Mouse (Mus musculus): ENCODE measurements around the gene Tyw3. TPM values are rescaled to one million over a fixed set of nuclear protein-coding genes. Genes with fewer than 3 reads are reported as not detected.
A peak's percentile ranks its signal among the peaks of the same experiment; 100 is the strongest.

Tyw3 gene
- polyA plus RNA-seq, 1 experiment from 2014 or later, result 11.5 TPM

DNA sequence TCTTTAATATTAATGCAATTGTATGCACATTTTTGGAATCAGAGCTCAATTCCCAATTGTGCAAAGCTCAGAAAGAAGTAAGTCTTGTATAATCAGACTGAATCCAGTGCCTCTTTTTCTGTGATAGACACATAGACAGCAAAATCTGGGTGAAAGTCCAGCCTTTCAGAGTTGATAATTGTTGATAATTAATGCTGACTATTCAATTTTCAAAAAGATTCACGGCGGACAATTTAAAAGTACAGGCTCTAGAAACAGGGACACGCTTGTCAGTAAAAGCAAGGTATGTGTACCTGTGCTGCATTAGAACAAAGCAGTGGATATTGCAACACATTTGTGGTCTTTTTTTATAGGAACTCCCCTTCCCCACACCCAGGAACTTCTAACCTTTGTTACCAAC is 34.7 kb downstream of the Tyw3 start:
- 92% methylated on average over 3 of the region's 3 CpGs for WGBS
- H3K4me2 ChIP-seq, result no peak overlapping the region

GRCm38 (mm10) chr3:154551035-154551411 is 45.9 kb downstream of the Tyw3 start:
- Histone ChIP-seq H3K4me1 (0 out of 2 replicates have a peak, but pooled peaks cover 4% of the 10 kb centered on the region), H3K4me3 (replicated peaks) (no peak overlapping the region), H3K36me3 (no peaks in the 10 kb centered on the region), H3K9me3 (no peaks in the 10 kb centered on the region), H3K9ac (no peak overlapping the region), H3K4me2 (no peak overlapping the region), H3K27me3 (replicated peaks) (peaks cover 4% of the 10 kb centered on the region; the same call in 1 of the 2 replicates), H3K27ac (no peak overlapping the region)
- WGBS, result 51% methylated on average over 5 of the region's 5 CpGs
- no peak for ATAC-seq (ENCODE audit: insufficient read depth, low FRiP score, low read depth)

More for the DNA sequence above, 34.7 kb downstream of the Tyw3 start:
- H3K9ac ChIP-seq, result no peak overlapping the region
- no peak for ATAC-seq (ENCODE audit: insufficient read depth, low FRiP score, low read depth)
- H3K9me3 ChIP-seq, result no peaks in the 10 kb centered on the region
- 0 out of 2 replicates have a peak, but pooled peaks cover 4% of the 10 kb centered on the region for H3K27me3 ChIP-seq (replicated peaks)
- no peak overlapping the region for H3K4me3 ChIP-seq (replicated peaks)
- no peaks in the 10 kb centered on the region for H3K4me1 ChIP-seq
- H3K27ac ChIP-seq, result no peak overlapping the region
- no peaks in the 10 kb centered on the region for H3K36me3 ChIP-seq

DNA sequence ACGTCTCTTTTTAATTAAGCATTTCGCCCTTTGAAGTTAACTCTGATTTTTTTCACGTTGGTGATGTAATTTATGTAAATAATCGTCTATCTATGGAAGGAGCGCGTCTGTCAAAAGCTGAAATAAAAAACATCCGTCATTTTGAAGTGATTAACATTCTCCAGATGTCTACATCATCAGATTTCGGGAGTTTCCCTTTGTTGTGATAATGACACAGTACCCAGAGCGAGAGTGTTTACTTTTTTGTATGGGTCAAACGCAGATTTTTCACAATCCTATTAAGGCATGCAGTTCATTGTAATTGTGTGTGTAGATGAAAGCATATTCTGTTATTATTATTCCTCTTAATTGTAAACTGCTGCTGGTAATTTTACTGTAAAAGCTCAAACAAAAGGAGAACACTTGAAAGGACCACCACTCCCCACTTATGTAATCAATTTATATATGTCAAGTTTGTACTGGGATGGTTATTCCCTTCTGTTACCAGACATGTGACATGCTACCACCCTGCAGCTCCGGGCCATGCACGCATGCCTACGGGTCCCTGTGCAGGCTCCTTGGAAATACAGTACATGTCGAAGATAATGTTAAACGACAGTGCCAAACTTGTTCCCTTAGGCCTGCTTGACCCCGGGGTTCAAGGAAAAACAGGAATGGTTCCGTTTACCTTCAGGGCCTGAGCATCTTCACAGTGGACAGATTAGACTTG is 46.4 kb downstream of the Tyw3 start:
- no peak for ATAC-seq (ENCODE audit: insufficient read depth, low FRiP score, low read depth)
- Histone ChIP-seq H3K36me3 (no peaks in the 10 kb centered on the region), H3K27me3 (replicated peaks) (peaks cover 4% of the 10 kb centered on the region; the same call in 1 of the 2 replicates), H3K4me3 (replicated peaks) (no peak overlapping the region), H3K9ac (no peak overlapping the region), H3K4me2 (no peak overlapping the region), H3K4me1 (0 out of 2 replicates have a peak, but pooled peaks cover 4% of the 10 kb centered on the region), H3K27ac (no peak overlapping the region), H3K9me3 (no peaks in the 10 kb centered on the region)
- WGBS, result 46% methylated on average over 17 of the region's 17 CpGs

- Histone ChIP-seq H3K9ac (no peak overlapping the region), H3K4me3 (replicated peaks) (no peak overlapping the region), H3K4me1 (0 out of 2 replicates have a peak, but pooled peaks cover 4% of the 10 kb centered on the region), H3K9me3 (no peaks in the 10 kb centered on the region), H3K4me2 (no peak overlapping the region), H3K27me3 (replicated peaks) (peaks cover 4% of the 10 kb centered on the region; the same call in 1 of the 2 replicates), H3K27ac (no peak overlapping the region), H3K36me3 (no peaks in the 10 kb centered on the region)
- 13% methylated on average over 8 of the region's 8 CpGs for WGBS
- no peak for ATAC-seq (ENCODE audit: insufficient read depth, low FRiP score, low read depth)
Measured at GRCm38 (mm10) chr3:154548868-154549301, 48.0 kb downstream of the Tyw3 start.

DNA sequence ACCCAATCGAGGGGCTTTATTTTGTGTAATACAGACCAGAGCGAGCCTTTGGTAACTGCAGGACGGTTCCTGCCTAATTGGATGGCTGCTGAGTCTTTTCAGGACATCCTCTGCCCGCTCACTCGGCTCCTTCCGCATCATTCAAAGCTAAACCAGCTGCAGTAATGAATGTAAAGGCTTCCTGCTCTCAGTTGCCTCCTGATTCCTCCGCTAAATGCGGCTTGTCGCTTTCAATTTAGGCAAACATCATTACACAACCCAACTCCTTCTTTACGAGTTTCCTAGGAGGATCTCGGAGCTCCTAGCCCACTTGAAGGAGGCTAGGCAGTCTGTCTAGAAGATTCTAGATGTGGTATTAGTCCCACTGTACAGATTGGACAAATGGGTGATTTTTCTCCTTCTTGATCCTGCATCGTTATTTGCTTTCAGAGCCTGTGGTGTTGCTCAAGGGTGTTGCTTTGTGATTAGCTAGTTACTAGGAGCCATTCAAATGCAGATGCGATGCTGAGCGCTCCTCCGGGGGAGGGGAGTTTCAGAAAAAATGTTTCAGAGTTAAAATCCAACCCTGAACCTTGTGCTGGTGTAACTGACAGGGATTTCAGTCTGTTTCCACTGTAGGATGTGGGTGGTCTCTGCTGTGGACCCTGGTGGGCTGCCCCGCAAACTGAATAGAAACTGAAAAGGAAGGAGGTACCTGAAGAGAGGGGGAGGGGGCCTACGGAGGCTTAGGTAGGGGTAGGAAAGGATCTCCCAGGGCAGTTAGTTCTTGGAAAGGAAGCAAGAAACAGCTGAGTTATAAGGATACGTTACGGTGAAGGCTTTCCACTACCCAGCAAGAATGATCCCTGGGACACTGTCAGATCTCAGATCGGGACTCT is 49.1 kb downstream of the Tyw3 start:
- Histone ChIP-seq H3K4me2 (no peak overlapping the region), H3K4me1 (0 out of 2 replicates have a peak, but pooled peaks cover 4% of the 10 kb centered on the region), H3K36me3 (no peaks in the 10 kb centered on the region), H3K9ac (no peak overlapping the region), H3K27me3 (replicated peaks) (peaks cover 4% of the 10 kb centered on the region; the same call in 1 of the 2 replicates), H3K27ac (no peak overlapping the region), H3K4me3 (replicated peaks) (no peak overlapping the region), H3K9me3 (no peaks in the 10 kb centered on the region)
- WGBS, result 15% methylated on average over 20 of the region's 20 CpGs
- no peak for ATAC-seq (ENCODE audit: insufficient read depth, low FRiP score, low read depth)

DNA sequence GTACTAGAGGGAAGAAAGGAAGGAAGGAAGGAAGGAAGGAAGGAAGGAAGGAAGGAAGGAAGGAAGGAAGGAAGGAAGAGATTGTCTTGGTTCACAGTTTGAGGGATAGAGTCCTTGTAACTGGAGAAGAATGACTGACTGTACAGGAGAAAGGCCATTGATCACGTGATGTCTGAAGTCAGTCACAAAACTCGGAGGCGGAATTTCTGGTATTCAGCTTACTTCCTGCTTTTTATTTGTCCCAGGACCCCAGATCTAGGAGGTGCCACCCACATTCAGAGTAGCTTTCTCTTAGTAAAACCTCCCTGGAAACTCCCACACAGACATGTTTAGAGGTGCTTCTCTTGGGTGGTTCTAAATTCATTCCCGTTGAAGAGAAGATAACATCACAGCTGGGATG is 50.7 kb downstream of the Tyw3 start:
- no peaks in the 10 kb centered on the region for H3K9me3 ChIP-seq
- 48% methylated on average over 4 of the region's 4 CpGs for WGBS
- 0 out of 2 replicates have a peak, but pooled peaks cover 4% of the 10 kb centered on the region for H3K4me1 ChIP-seq
- H3K27ac ChIP-seq, result no peak overlapping the region
- H3K4me3 ChIP-seq (replicated peaks), result no peak overlapping the region
- ATAC-seq (ENCODE audit: insufficient read depth, low FRiP score, low read depth), result no peak
- H3K27me3 ChIP-seq (replicated peaks), result peaks cover 4% of the 10 kb centered on the region; the same call in 1 of the 2 replicates
- H3K4me2 ChIP-seq, result no peak overlapping the region
- H3K9ac ChIP-seq, result no peak overlapping the region
- no peaks in the 10 kb centered on the region for H3K36me3 ChIP-seq

- 46% methylated on average over 10 of the region's 10 CpGs for WGBS
Measured at GRCm38 (mm10) chr3:154540086-154540911, 56.6 kb downstream of the Tyw3 start.

GRCm38 (mm10) chr3:154536134-154536533 is 60.8 kb downstream of the Tyw3 start:
- Histone ChIP-seq H3K4me1 (0 out of 2 replicates have a peak, but pooled peaks cover 2% of the 10 kb centered on the region), H3K4me2 (no peak overlapping the region), H3K9ac (no peak overlapping the region), H3K36me3 (no peaks in the 10 kb centered on the region), H3K9me3 (no peaks in the 10 kb centered on the region), H3K4me3 (replicated peaks) (no peak overlapping the region), H3K27me3 (replicated peaks) (no peaks in the 10 kb centered on the region), H3K27ac (no peak overlapping the region)
- 48% methylated on average over 5 of the region's 5 CpGs for WGBS
- peak; percentile 19; the same call in 1 of the 2 replicates for ATAC-seq (ENCODE audit: insufficient read depth, low FRiP score, low read depth)

More at GRCm38 (mm10) chr3:154540086-154540911, 56.6 kb downstream of the Tyw3 start:
- Histone ChIP-seq H3K4me3 (replicated peaks) (no peak overlapping the region), H3K9me3 (no peaks in the 10 kb centered on the region), H3K27me3 (replicated peaks) (no peaks in the 10 kb centered on the region), H3K36me3 (no peaks in the 10 kb centered on the region), H3K9ac (no peak overlapping the region), H3K4me2 (no peak overlapping the region), H3K27ac (0 out of 2 replicates have a peak overlapping the region, but pooled peaks have one; percentile 14), H3K4me1 (0 out of 2 replicates have a peak, but pooled peaks cover 2% of the 10 kb centered on the region)
- peak; percentile 85 for ATAC-seq (ENCODE audit: insufficient read depth, low FRiP score, low read depth)

DNA sequence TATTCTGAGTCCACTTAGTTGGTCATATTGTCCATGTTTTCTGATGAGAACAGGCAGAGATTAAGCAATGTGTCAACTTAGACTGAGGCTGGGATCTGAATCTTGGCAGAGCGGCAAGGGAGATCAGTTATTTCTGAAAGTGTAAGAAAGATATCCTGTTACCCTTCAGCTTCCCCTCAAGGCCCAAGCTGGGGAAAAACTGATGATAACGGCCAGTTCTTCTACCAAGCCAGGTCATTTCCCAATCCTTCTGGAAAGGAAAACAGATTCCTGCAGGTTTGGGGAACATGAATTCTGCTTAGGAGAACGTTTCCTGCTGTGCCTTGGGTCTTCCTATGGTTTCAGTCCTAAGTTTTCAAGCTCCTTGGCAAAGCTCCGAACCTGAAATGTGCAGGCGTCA is 63.7 kb downstream of the Tyw3 start:
- no peak overlapping the region for H3K9ac ChIP-seq
- 68% methylated on average over 5 of the region's 5 CpGs for whole genome bisulfite sequencing

GRCm38 (mm10) chr3:154528973-154529372 is 67.9 kb downstream of the Tyw3 start:
- Histone ChIP-seq H3K4me2 (no peak overlapping the region), H3K4me1 (no peaks in the 10 kb centered on the region), H3K9me3 (no peaks in the 10 kb centered on the region), H3K27me3 (replicated peaks) (no peaks in the 10 kb centered on the region), H3K4me3 (replicated peaks) (no peak overlapping the region), H3K27ac (no peak overlapping the region), H3K36me3 (no peaks in the 10 kb centered on the region), H3K9ac (no peak overlapping the region)
- WGBS, result 51% methylated on average over 5 of the region's 5 CpGs
- ATAC-seq (ENCODE audit: insufficient read depth, low FRiP score, low read depth), result no peak

More for the DNA sequence above, 63.7 kb downstream of the Tyw3 start:
- Histone ChIP-seq H3K4me3 (replicated peaks) (no peak overlapping the region), H3K4me1 (no peaks in the 10 kb centered on the region), H3K4me2 (no peak overlapping the region), H3K36me3 (no peaks in the 10 kb centered on the region), H3K27me3 (replicated peaks) (no peaks in the 10 kb centered on the region), H3K27ac (no peak overlapping the region), H3K9me3 (no peaks in the 10 kb centered on the region)
- ATAC-seq (ENCODE audit: insufficient read depth, low FRiP score, low read depth), result no peak

DNA sequence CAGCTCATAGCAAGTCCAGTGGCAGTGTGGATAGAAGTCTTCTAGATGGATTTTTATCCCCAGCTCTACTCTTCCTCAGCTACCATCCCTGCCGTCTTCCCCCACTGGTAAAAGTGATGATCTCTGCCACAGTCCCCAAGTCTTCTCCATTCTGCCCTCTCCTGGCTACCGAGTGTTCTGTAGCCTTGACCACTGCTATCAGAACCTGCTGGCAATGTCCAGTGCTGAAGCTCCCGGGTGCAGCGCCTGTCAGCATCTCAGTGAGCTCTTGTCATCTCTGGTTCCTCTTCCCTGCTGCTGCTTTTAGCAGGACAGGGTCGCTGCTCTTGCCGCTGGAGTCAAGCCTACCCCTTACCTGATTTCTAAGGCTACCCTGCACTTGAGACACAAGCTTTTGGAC is 70.3 kb downstream of the Tyw3 start:
- Histone ChIP-seq H3K4me2 (no peak overlapping the region), H3K4me3 (replicated peaks) (no peak overlapping the region), H3K27ac (no peak overlapping the region), H3K27me3 (replicated peaks) (no peaks in the 10 kb centered on the region), H3K9ac (no peak overlapping the region), H3K9me3 (no peaks in the 10 kb centered on the region), H3K4me1 (no peaks in the 10 kb centered on the region), H3K36me3 (no peaks in the 10 kb centered on the region)
- ATAC-seq (ENCODE audit: insufficient read depth, low FRiP score, low read depth), result no peak
- WGBS, result 42% methylated on average over 6 of the region's 6 CpGs

All from stomach, embryonic 15.5 days (tissue).